Mouse (Mus musculus): ENCODE results near the gene Il16.

- no peak for TF ChIP-seq CTCF (IDR thresholded peaks at IDR 0.05; ENCODE audit: extremely low read depth, insufficient read depth, insufficient read length, insufficient replicate concordance)
- TF ChIP-seq POLR2A (IDR thresholded peaks at IDR 0.05; ENCODE audit: low read depth, low read length) = peak; percentile 31; the same call in 1 of the 2 replicates
Observed at GRCm38 (mm10) chr7:83650638-83651037, 94.9 kb downstream of the Il16 start.
